Mouse (Mus musculus) olfactory bulb, adult 2 months (tissue): ENCODE results near the gene Cdh4.

Experiments used
- CTCF ChIP-seq: fragments of 200-500 bp; IDR thresholded peaks from 2 replicates; pipeline ENCODE4 v1.5.1; 2012; ENCODE audit warnings: low read depth, mild to moderate bottlenecking, low read length, moderate library complexity; ENCODE audit not compliant: insufficient read depth
- POLR2A ChIP-seq: fragments of 200-500 bp; IDR thresholded peaks from 2 replicates; pipeline ENCODE4 v1.6.1; 2012; ENCODE audit warnings: mild to moderate bottlenecking, low read depth, low read length, moderate library complexity; ENCODE audit not compliant: insufficient read depth

DNA sequence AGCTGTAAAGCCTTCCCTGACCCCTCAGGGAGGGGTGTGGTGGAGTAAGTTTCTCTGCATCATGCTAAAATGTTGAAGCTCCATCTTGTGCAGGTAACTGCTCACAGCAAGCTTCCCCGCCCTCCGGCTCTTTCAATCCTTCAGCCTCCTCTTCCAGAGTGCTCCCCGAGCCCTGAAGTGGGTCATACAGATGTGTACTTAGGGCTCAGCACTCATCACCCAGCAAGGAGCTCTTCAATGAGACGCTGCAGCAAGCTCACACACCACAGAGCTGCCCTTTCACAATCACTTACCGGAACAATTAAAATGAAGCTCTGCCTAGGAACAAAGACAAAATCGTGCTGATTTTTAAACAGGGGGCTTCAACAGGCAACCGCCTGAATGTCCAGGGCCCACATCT is 393.3 kb downstream of the Cdh4 start:
- TF ChIP-seq POLR2A (no peak), CTCF (no peak)
